Mouse (Mus musculus) testis, adult 2 months (tissue): Measurements from ENCODE around the gene Sostdc1.

Experiments used
- CTCF ChIP-seq: fragments of 200-500 bp; IDR thresholded peaks from 2 replicates; pipeline ENCODE4 v1.5.1; 2012; ENCODE audit warnings: low read depth, mild to moderate bottlenecking, inconsistent platforms, low read length, moderate library complexity; ENCODE audit not compliant: control insufficient read depth, insufficient read depth, insufficient replicate concordance
- POLR2A ChIP-seq: fragments of 200-500 bp; IDR thresholded peaks from 2 replicates; pipeline ENCODE4 v1.6.1; 2012; ENCODE audit warnings: low read depth, mild to moderate bottlenecking, inconsistent platforms, low read length, moderate library complexity; ENCODE audit not compliant: control insufficient read depth

- TF ChIP-seq POLR2A, result no peak
- no peak for TF ChIP-seq CTCF
Measured at GRCm38 (mm10) chr12:36274823-36275222, 39.1 kb upstream of the Sostdc1 start.
